Mouse (Mus musculus): ENCODE data around the gene Arid1b.

Gene Arid1b

GRCm38 (mm10) chr17:5277137-5277871 is 283.2 kb downstream of the Arid1b start:
- in situ Hi-C loops (cut with MboI): no loop called here

GRCm38 (mm10) chr17:5280499-5281053 is 286.4 kb downstream of the Arid1b start:
- in situ Hi-C loops (cut with MboI): no loop called here

DNA sequence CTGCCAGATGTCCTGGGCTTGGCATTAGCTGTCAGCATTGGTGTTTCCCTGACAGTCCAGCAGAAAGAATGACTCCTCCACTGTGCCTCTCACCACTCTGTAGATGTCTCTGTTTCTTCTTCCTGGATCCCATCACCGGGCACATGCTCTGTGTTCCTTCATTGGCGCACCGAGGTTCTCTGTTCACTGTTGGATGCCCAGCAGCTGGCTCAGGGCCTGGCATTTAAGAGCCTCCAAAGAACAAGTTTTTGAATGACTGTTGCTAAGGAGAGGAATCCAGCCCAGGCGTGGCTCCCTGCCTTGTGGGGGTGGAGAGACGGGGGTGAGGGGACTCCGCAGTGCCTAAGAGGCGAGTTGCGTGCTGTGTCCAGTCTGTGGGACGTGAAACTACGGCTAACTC is 290.7 kb downstream of the Arid1b start:
- in situ Hi-C loops (cut with MboI): no loop called here

DNA sequence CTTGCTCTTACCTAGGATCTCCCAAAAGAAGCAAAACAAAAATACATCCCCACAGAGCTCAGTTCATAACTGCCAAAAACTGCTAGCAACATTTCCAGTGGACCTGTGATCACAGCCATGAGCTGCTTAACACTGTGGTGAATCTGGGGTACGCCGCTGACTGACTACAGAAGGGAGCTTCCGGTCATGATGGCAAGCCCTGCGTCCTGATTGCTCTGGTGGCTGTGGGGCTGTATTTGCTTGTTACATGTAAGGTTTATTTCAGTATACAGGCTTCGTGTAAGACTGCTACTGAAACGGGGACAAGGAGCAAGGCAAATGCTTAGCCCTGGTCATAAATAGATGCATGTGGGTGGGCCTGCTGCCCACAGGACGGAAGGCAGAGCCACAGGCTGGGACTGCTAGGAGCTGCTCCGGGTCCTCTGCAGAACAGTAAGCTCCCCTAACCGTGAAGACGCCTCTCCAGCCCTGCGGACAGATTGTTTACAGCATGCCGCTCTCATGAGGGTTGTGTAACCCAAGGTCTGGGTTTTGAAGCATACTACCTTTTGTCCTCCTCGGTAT is 291.8 kb downstream of the Arid1b start:
- in situ Hi-C loops (cut with MboI): no loop called here

GRCm38 (mm10) chr17:5286571-5287209 is 292.6 kb downstream of the Arid1b start:
- in situ Hi-C loops (cut with MboI): no loop called here

DNA sequence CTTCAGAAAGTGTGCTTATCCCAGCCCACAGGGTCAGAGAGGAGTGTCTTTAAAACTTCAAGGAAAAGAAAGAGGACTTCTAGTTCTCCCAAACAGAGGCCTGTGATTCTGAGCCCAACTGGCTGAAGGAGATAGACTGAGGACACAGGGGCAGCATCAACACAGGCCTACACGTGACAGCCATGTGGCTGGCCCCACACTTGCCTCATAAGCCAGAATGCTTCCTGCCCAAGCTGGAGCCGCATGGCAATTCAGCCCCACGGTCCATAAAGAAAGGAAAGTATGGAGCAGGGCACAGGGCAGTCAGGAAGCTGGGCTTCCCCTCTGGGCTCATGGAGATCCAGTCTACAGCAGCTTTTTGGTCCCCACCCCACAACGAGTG is 293.1 kb downstream of the Arid1b start:
- in situ Hi-C loops (cut with MboI): no loop called here

DNA sequence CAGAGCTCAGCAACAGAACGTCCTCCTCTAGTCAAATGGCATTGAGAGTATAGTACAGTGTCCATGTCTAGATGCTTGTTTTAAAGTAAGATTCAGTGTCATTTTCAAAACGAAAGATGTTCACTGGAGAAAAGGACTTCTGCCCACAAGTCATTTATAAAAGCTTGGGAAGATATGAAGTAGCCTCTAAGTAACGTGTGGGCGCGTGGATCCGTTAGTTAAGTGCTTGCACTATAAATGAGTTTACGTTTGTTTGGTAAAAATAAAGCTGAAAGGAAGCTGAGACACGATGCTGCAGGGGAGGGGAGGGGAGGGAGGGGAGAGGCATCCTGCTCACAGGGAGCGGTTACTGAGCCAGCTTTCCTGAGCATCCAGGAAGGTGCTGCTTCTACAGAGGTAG is 293.5 kb downstream of the Arid1b start:
- in situ Hi-C loops (cut with MboI): no loop called here

DNA sequence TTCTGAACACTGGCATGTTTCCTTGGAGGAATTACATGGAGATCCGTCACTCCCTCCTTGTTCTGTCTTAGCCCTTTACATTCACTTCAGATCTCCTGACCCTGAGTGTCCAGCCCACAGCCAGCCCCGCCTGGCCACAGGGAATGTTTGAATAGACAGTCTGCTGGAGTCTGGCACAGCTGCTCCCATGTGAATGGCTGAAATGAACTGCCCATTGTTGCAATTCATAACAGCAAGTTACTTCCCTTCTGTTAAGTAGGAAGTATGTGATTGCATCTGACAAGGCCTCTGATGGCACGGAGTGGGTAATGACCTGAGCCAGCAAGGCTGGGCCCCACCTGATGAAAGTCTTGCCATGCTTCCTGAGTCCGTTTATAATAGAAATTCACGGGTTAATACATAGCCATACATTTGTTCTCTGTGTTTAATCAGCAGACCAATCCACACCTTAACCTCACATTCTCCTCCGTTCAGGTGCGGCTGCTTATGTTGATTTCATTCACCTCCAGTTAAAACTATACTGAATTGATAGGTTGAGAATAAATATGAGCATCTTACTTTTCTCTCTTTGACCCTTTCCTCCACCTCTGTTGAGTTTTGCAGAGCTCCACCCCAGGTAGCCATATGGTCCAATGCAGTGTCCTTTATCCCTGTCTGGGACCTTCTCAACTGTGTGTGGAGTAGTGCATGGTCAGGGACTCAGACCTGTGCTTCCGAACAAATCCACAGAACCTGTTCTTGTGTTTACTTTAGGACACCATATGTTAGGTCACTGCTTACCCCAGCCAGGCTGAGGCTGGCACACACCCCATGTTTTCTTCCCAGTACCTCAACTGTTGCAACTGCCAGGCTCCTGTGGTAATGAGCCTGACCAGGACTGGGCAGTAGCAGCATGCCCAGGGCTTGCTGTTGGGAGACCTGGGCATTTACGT is 299.8 kb downstream of the Arid1b start:
- in situ Hi-C loops (cut with MboI): no loop called here

DNA sequence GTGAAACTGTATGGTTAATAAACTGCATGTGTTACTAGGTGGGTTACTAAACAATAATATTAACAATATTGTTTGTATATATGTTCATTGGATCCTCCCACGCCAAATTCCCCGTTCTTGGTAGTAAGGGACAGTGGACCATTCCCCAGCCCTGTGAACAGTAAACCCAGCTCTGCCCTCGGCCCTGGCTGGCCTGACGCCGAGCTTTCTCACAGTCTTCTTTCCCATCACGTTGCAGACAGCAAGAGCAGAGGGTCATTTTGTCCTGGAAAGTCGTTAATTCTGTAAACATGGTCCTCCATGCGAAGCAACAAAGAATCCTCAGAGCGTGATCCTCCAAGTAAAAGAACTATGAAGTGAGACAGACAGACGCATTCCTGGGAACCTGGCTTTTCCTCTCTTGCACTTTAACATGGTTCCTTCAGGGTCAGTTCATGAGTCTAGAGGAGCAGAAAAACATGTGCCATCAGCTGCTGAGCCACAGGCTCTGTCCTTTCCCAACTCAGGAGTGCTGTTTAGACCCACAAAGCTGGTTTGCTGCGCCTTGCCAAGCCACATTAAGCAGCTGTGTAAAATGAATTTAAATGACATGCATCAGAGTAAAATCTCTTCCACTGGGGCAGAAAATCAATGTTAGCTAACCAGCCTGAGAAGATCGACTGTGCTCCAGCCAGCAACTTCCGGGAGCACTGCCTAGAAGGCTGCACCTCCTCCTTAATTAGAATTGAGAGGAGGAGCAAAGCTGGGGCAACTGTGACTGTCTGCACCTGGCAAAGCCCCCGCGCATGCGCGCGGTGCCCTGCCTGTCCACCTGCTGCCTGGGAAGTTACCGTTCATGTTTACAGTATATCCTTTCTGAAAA is 301.2 kb downstream of the Arid1b start:
- in situ Hi-C loops (cut with MboI): no loop called here

DNA sequence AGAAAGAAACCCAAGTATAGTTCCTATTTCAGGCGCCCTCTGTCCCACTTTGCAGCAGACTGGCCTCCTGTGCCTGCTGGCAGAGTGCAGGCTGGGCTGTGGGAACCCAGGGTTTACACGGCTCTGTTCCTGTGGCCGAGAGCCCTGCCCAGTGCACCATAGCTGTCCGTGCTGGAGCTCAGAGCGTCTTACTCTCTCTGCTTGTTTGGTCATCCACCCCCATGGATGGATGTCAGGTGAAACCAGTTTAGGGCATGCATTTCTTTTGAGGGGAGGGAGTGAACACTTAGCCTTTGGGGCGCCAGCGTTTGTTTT is 301.8 kb downstream of the Arid1b start:
- in situ Hi-C loops (cut with MboI): no loop called here

GRCm38 (mm10) chr17:5297491-5297890 is 303.4 kb downstream of the Arid1b start:
- in situ Hi-C loops (cut with MboI): no loop called here

DNA sequence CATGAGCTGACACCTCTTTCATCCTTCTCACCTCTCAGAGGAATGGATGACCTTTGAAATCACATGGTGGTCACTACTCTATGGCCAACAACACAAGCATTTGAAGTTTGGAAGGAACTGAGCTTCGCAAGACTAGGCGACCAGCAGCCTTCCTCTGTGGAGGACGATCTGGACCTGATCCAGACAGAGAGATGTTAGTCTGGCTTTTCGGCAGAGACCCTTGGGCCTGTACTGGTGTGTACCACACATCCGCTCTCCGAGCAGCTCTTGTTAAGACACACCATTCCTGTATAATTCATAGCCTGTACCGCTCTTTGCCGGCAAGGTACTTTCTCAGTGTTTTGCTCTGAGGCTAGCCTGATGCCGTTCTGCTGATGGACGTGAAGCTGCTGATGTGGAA is 303.9 kb downstream of the Arid1b start:
- in situ Hi-C loops (cut with MboI): no loop called here

GRCm38 (mm10) chr17:5298891-5299559 is 304.9 kb downstream of the Arid1b start:
- in situ Hi-C loops (cut with MboI): no loop called here

GRCm38 (mm10) chr17:5302971-5303746 is 309.0 kb downstream of the Arid1b start:
- in situ Hi-C loops (cut with MboI): no loop called here

- in situ Hi-C loops (cut with MboI): no loop called here
These were observed 311.8 kb downstream of the Arid1b start for GRCm38 (mm10) chr17:5305783-5306477.

GRCm38 (mm10) chr17:5309930-5310329 is 315.8 kb downstream of the Arid1b start:
- in situ Hi-C loops (cut with MboI): no loop called here

DNA sequence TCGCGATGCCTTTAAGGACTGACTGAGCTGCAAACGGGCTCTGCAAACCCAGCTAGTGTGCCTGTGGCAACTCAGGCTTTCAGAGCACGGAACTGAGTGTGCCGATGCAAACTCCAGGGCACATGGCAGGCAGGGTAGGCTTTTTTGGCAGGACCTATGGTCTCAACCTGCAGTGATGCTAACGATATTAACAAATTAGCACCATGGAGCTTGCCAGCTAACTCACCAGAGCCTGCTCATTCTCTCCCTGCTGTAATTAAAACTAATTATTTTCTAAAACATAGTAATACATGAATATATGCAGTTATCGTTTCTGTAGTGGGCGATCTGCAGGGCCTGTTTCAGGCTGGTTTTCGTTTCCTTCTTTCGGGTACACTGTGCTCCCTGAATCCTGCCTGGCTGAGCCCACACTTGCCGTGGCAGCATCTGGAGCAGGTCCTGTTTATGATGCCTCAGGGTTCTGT is 316.3 kb downstream of the Arid1b start:
- in situ Hi-C loops (cut with MboI): no loop called here

GRCm38 (mm10) chr17:5311062-5311461 is 316.9 kb downstream of the Arid1b start:
- in situ Hi-C loops (cut with MboI): no loop called here

- in situ Hi-C loops (cut with MboI): no loop called here
These were observed 318.2 kb downstream of the Arid1b start for GRCm38 (mm10) chr17:5312307-5312706.

Data from mature B cell (primary cell).